Mouse (Mus musculus) macrophage (primary cell): Measurements from ENCODE around the gene Pappa. TPM values are rescaled to one million over a fixed set of nuclear protein-coding genes. Genes with fewer than 3 reads are reported as not detected.

ENCODE experiments used
- H3K27ac ChIP-seq: fragments of 350-480 bp; formaldehyde crosslinking; 2 replicates; pipeline ENCODE4 v1.9.0; 2021
- H3K36me3 ChIP-seq: fragments of 350-480 bp; formaldehyde crosslinking; 2 replicates; pipeline ENCODE4 v1.9.0; 2021; ENCODE audit errors: inconsistent target
- H3K4me3 ChIP-seq: fragments of 350-480 bp; formaldehyde crosslinking; 2 replicates; pipeline ENCODE4 v1.9.0; 2021; ENCODE audit errors: inconsistent target
- H3K79me2 ChIP-seq: fragments of 350-480 bp; formaldehyde crosslinking; 2 replicates; pipeline ENCODE4 v1.9.0; 2021; ENCODE audit errors: inconsistent target
- WGBS: methylation state at CpG from one replicate; pipeline ENCODE4 v1.1.7; 2026; ENCODE audit warnings: inconsistent platforms; ENCODE audit not compliant: missing documents; 5-methylcytosine and 5-hydroxymethylcytosine counted together
- polyA plus RNA-seq: library from polyadenylated mRNA; stranded (reverse); fragments of 250-400 nt; gene quantifications from 3 replicates; pipeline ENCODE4 v1.2.4, GENCODE M21; 2018; ENCODE audit warnings: inconsistent platforms

Pappa gene
- polyA plus RNA-seq, 1 experiment from 2014 or later = not detected

DNA sequence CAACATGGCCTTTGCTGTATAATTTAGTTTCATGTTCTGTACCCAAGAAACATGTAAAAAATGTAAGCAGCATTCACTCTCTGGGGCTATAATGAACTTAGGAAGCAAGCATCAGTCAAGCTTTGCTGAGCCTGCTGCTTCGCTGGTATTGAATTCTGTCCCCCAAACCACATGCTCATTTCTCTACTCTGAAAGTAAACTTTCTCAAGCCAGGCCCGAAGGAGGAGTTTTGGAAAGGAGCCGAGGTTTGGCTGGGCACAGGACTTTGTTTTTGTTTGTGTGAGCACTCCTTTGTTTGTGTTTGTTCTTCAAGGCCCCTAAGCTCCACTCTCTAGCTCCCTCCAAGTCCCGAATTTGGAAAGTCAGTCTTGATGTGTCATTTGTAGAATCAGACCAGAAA is 148.3 kb downstream of the Pappa start:
- Histone ChIP-seq H3K79me2 (no peaks in the 10 kb centered on the region), H3K4me3 (no peak overlapping the region), H3K27ac (no peak overlapping the region), H3K36me3 (no peaks in the 10 kb centered on the region)
- 72% methylated on average over 4 of the region's 4 CpGs for WGBS

GRCm38 (mm10) chr4:65273299-65273851 is 149.4 kb downstream of the Pappa start:
- no peak overlapping the region for H3K4me3 ChIP-seq
- no peaks in the 10 kb centered on the region for H3K79me2 ChIP-seq
- H3K36me3 ChIP-seq = no peaks in the 10 kb centered on the region
- WGBS = 89% methylated on average over 1 of the region's 1 CpGs
- no peak overlapping the region for H3K27ac ChIP-seq

DNA sequence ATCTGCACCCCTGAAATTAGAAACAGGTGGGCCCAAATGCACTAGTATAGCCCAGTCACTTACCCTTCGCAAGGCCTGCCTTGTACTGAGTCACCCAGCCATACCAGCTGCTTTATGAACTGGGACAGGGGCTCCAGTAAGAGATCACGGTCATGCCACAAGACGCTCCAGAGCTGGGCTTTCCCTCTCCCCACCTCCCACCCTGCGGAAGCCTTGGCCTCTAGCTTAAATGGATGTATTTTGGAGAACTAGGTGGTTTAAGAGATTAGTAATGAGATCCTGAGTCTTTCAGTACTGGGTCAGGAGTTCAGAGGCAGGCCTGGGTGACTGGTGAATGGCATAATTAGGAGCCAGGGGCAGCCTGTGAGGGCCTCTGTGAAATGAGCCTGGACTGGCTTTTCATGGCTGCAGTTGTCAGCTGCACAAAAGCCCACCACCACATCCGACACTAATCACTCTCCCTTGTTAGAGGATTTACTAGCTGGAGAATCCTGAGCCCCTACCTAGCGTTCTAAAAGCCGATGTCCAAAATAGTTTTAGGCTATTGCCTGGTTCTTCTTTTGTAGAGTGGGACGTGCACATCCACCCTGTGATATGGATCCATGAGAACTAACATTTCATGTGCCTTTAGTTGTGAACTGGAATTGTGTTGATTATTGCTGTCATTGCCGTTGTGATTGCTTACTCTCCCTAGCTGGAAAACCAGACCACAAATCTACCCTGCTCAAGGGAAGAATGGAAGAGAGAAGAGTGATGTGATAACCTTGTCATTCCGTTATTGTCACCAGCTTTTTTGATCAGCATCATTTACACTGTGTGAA is 154.7 kb downstream of the Pappa start:
- WGBS = 89% methylated on average over 10 of the region's 10 CpGs

GRCm38 (mm10) chr4:65279272-65279653 is 155.3 kb downstream of the Pappa start:
- H3K27ac ChIP-seq = no peak overlapping the region
- no peak overlapping the region for H3K4me3 ChIP-seq
- H3K79me2 ChIP-seq = no peaks in the 10 kb centered on the region
- H3K36me3 ChIP-seq = no peaks in the 10 kb centered on the region
- WGBS = 87% methylated on average over 4 of the region's 4 CpGs

More for the DNA sequence above, 154.7 kb downstream of the Pappa start:
- no peaks in the 10 kb centered on the region for H3K79me2 ChIP-seq
- no peak overlapping the region for H3K27ac ChIP-seq
- H3K4me3 ChIP-seq = no peak overlapping the region
- H3K36me3 ChIP-seq = no peaks in the 10 kb centered on the region

GRCm38 (mm10) chr4:65279979-65280677 is 156.2 kb downstream of the Pappa start:
- H3K79me2 ChIP-seq = no peaks in the 10 kb centered on the region
- 77% methylated on average over 7 of the region's 7 CpGs for WGBS
- no peaks in the 10 kb centered on the region for H3K36me3 ChIP-seq
- no peak overlapping the region for H3K27ac ChIP-seq
- H3K4me3 ChIP-seq = no peak overlapping the region

DNA sequence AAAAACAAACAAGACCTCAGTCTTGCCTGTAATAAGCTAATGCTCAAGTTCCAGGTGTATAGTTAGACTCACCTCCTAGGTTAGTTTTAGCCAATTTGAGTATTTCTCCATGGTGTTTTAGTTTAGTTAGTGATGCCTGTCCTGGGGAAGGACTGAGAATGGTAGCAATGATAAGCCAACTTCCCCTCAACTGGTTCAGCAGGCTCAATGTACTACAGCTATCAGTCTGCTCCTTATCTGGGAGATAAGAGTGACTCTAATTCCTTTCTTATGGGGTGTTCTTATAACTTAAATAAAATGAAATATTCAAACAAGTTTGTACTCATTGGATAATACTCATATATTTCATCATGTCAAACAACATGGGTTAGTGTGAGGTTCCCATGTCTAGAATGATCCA is 156.9 kb downstream of the Pappa start:
- Histone ChIP-seq H3K4me3 (no peak overlapping the region), H3K79me2 (no peaks in the 10 kb centered on the region), H3K27ac (no peak overlapping the region), H3K36me3 (no peaks in the 10 kb centered on the region)

- Histone ChIP-seq H3K4me3 (no peak overlapping the region), H3K36me3 (no peaks in the 10 kb centered on the region), H3K27ac (no peak overlapping the region), H3K79me2 (no peaks in the 10 kb centered on the region)
- WGBS = 91% methylated on average over 2 of the region's 2 CpGs
Observed at GRCm38 (mm10) chr4:65283611-65284010, 159.6 kb downstream of the Pappa start.

DNA sequence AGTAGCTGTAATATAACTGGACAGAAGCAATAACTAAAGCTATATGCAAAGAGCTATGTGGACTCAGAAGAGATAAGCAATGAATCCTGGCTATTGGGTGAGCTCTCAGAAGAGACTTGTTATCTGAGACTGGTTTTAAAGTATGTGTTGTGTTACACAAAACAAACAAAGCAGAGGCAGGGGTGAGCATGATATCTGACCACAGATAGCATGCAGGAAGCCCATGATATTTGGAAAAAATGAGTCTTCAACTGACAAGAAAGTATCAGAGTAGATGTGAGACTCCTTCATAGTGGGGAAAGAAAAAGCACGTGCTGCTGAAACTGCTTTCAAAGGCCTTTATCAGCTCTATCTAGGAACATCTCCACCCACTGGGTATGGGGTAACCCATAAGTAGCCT is 161.2 kb downstream of the Pappa start:
- Histone ChIP-seq H3K79me2 (no peaks in the 10 kb centered on the region), H3K4me3 (no peak overlapping the region), H3K27ac (no peak overlapping the region), H3K36me3 (no peaks in the 10 kb centered on the region)
- WGBS = 58% methylated on average over 1 of the region's 1 CpGs

GRCm38 (mm10) chr4:65289247-65289646 is 165.3 kb downstream of the Pappa start:
- Histone ChIP-seq H3K36me3 (no peaks in the 10 kb centered on the region), H3K79me2 (no peaks in the 10 kb centered on the region), H3K27ac (no peak overlapping the region), H3K4me3 (no peak overlapping the region)
- WGBS = 78% methylated on average over 3 of the region's 3 CpGs

GRCm38 (mm10) chr4:65295741-65296140 is 171.8 kb downstream of the Pappa start:
- Histone ChIP-seq H3K36me3 (no peaks in the 10 kb centered on the region), H3K4me3 (no peak overlapping the region), H3K27ac (no peak overlapping the region), H3K79me2 (no peaks in the 10 kb centered on the region)
- 94% methylated on average over 1 of the region's 1 CpGs for WGBS

DNA sequence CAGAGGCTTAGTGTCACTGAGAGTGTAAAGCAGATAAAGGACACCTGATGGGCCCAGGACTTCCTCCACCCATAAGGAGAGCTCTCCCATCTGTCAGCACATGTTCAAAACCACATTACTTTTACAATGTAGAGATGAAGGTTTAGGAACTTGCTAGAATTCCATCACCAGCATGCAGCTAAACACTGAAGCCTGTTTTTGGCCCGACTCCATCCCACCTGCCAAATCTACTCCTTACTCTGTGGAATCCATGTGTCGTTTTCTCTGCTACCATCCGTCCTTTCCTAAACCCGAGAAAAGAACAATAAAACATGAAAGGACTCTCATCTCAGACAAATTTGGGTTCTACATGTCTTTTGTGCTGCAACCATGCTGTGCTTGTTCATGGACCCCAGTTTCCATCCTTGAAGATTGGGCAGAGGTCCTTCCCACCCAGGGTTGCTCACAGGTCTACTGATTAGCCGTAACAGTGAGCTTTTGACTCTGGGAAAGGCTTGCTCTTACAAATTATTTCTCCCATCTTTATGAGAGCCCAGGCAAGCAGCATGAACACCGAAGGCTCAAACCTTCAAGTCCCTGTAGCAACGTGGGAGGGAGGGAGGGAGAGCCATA is 172.5 kb downstream of the Pappa start:
- WGBS = 83% methylated on average over 7 of the region's 7 CpGs

GRCm38 (mm10) chr4:65296968-65297499 is 173.1 kb downstream of the Pappa start:
- Histone ChIP-seq H3K36me3 (no peaks in the 10 kb centered on the region), H3K4me3 (no peak overlapping the region), H3K27ac (no peak overlapping the region), H3K79me2 (no peaks in the 10 kb centered on the region)
- 90% methylated on average over 13 of the region's 13 CpGs for WGBS

More for the DNA sequence above, 172.5 kb downstream of the Pappa start:
- Histone ChIP-seq H3K27ac (no peak overlapping the region), H3K36me3 (no peaks in the 10 kb centered on the region), H3K4me3 (no peak overlapping the region), H3K79me2 (no peaks in the 10 kb centered on the region)

DNA sequence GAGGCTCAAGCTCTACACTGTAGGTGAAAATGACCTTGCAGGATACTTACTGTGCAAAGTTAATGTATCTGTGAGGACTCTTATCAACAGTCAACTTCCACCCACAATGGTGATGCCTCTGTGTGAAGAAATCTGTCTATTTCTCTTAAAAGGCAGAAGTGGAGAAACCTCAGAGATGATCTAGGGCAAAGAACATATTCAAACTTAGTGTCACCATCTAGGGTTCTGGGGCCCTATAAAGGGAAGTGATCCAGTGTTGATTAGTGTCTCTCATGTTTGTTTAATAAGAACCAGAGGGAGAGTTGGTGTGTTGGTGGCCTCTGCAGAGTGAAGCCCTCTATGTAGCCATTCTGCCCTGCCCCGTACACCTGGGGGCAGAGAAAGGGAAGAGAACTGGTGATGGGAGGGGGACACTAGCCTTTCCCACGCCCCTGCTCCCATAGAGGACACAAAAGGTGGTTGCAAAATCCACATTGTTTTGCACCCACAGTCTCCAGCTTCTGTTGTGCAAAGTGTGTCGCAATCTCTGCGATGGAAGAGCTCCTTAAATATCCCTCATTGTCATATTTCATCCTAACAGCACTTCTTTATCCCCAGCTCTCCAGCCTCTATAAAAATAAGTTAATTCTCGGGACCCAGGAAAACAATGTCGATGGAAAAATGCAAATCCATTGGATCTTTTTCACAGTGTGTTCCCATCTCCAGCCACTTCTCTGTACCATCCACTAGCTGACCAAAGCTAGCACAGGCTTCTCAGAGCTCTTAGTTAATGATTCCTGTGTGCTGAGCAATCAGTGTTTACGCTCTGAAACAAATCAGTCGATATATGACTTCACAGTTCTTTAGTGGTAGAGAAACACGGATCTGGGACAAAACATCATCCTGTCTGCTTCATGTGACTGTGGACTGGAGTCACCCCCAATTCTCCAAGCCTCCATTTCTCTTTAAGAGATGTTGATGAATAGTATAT is 174.5 kb downstream of the Pappa start:
- H3K79me2 ChIP-seq = no peaks in the 10 kb centered on the region
- H3K36me3 ChIP-seq = no peaks in the 10 kb centered on the region
- H3K4me3 ChIP-seq = no peak overlapping the region
- 71% methylated on average over 9 of the region's 9 CpGs for WGBS
- no peak overlapping the region for H3K27ac ChIP-seq

DNA sequence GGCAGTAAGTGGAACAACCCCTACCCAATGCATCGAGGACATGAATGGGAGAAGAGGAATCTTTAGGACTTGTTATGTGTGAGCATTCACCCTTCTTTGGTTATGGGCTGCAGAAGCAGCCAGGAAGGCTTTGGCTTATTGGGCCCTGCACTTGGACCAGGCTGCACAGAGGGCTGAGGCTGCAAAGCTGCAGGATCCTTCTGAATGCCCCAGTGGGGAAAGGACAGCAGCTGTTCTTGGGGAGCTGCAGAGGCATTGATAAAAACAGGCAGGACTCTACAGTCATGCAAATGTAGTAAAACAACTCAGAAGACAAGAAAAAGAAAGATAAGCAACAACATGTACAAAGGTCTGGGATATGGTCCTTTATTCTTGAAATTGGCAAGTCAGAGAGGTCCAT is 175.4 kb downstream of the Pappa start:
- Histone ChIP-seq H3K4me3 (no peak overlapping the region), H3K36me3 (no peaks in the 10 kb centered on the region), H3K27ac (no peak overlapping the region), H3K79me2 (no peaks in the 10 kb centered on the region)
- WGBS = 82% methylated on average over 1 of the region's 1 CpGs
